Mouse (Mus musculus) T-cell, adult 2 months (primary cell): ENCODE data around the gene Flvcr1.

ENCODE experiments used
- DNase-seq: peaks from one replicate; pipeline ENCODE4 v3.0.0; 2022; ENCODE audit warnings: low spot score

The Flvcr1 gene

GRCm38 (mm10) chr1:191026021-191026713 is at the start of gene Flvcr1:
TSS of gene Flvcr1 (minus strand) at chr1:191026158.
- DNase-seq = peak; percentile 99

DNA sequence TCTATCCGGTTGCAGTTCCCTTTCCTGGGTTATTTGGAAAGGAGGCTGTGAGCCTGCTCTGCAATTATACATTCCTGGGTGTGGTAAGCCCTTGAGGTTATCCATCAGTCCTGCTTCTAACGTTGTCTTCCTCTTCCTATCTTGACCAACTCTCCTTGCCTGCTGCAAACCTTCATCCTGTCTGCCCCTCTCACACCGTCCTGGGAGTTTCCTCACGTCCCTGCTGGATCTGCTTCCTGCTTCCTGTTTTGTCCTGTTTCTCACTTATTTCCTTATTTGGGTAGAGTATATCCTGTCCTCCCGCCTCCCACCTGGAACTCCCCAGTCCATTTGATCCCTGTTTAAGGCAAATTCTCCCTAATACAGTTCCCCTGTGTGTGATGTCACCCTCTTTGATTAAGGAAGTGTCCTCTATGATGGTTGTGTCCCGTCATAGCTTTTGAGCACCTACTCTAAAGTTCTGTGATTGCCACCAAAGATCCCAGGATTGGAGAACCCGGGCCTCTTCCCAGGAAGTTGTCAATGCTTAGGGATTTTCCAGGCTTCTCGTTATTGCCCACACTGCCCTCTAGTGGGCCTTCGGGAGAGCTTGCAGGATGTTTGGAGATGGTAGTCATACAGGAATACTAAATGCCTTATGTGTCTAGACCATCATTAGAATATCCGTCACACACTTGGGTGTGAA is 49.4 kb upstream of the Flvcr1 start:
- DNase-seq = no peak

- DNase-seq = no peak
Measured at GRCm38 (mm10) chr1:191073486-191073885, 47.5 kb upstream of the Flvcr1 start.

GRCm38 (mm10) chr1:191073001-191073400 is 47.0 kb upstream of the Flvcr1 start:
- no peak for DNase-seq

DNA sequence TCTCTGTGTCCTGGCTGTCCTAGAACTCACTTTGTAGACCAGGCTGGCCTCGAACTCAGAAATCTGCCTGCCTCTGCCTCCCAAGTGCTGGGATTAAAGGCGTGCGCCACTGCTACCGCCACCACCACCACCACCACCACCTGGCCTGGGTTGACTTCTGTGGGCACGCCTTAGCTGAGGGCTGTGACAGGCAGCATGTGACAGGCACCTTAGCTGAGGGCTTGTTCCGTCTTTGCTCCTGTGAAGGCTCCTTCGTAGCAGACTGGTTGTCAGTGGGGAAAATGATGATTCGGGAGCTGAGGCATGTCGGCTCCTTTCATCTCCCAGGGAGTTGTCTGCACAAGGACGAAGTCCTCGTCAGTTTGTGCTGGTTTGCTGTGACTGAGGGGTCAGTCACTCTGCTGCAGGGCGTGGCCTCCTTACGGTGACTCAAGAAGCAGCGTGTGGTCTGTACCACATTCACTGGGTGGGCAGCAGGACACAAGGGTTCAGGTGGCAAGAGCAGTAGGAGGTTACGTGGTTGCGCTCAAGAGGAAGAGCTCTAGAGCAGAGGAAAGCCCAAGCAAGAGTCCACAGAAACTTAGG is 46.5 kb upstream of the Flvcr1 start:
- DNase-seq = no peak

DNA sequence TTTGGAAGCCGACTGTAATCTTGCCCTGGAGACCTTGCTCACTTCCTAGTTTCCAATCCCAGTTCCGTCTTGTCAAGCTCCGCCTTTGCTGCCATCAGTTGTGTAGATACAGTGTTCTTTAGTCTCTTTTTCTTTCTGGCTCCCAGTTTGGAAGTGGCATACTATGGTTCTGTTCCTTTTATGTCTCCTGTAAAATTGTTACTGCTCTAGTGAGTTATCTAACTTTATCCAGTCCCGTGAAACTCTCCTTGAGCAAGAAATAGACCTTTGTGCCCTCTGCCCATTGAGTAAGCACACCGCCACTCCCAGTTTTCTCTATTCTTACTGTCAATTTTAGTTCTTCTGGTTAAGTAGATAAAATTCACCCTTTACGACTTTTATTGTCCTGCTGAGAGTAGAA is 45.7 kb upstream of the Flvcr1 start:
- no peak for DNase-seq

DNA sequence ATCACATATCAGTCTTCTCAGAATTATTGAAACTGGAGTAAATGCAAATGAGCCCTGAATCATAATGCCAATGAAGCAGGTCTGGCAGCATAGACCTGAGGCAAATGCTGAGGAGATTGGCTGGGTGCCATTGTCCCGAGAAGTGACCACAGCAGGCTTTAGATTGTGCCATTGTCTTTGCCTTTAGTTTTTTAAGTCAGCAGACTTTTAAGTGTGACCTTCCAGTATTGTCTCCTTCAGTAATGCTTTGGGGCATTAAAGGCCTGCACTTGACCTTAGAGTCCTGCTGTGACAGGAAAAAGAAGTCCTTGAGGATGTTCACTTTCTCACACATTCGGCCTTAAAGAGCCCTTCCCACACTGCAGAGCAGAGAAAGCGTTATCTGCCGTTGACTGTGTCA is 44.3 kb upstream of the Flvcr1 start:
- DNase-seq = no peak

GRCm38 (mm10) chr1:191068377-191068776 is 42.4 kb upstream of the Flvcr1 start:
- DNase-seq = no peak

GRCm38 (mm10) chr1:191065188-191065587 is 39.2 kb upstream of the Flvcr1 start:
- no peak for DNase-seq

DNA sequence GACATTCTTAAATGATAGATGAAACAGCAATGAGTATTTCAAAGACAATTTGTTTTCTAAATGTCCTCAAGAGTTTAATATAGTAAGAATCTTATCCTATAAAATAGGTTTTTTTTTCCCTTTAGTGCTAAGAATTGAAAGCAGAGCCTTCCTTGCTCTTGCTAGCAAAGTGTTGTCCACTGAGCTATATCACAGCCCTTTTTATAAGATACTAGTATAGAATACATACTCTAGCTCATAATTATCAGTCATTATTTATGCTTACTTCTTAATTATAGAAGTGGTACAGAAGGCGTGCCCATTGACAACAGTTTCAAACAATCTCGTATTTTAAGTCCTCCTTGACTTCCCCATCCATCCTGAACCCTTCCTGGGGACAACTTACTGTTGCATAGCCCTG is 38.6 kb upstream of the Flvcr1 start:
- no peak for DNase-seq

DNA sequence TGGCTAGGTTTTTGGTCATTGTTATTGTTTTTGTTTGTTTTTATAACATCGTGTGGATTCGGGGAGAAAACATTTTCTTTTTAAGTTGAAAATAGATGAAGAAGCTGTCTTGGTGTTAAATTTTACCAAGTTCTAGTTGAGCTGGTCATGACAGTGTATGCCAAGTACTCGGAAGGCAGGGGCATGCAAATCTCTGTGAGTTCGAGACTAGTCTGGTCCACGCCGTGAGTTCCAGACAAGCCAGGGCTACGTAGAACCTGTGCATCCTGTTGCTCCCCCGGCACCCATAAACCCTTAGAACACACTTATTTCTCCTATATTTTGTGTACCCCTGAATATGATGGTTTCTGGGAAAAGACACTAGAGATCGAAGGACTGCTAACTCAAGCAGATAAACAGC is 37.7 kb upstream of the Flvcr1 start:
- no peak for DNase-seq

GRCm38 (mm10) chr1:191062781-191063485 is 37.0 kb upstream of the Flvcr1 start, which contains the start of the genes Tatdn3 and Nsl1:
TSS of gene Tatdn3 (minus strand) at chr1:191062932.
TSS of gene Nsl1 (plus strand) at chr1:191063012.
- peak; percentile 89 for DNase-seq

GRCm38 (mm10) chr1:191062241-191062780 is 36.4 kb upstream of the Flvcr1 start:
- DNase-seq = no peak

DNA sequence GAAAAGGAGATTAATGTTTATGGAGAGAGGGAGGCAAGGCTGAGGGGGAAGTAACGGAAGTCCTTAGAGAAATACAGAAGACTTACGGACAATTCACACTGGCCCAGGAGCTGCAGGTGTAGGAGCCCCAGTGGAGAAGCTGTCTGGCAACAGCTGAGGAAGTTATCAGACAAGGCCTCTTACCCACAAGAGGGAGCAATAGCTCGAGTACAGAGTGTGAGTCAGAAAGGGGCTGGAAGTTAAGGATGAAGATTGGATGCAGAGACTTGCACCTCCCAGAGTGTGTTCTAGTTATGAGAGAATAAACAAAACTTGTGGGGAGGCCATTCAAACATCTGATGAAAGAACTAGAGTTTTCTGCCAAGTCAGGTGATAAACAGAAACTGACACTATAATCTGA is 31.5 kb upstream of the Flvcr1 start:
- DNase-seq = no peak

GRCm38 (mm10) chr1:191055533-191055873 is 29.5 kb upstream of the Flvcr1 start:
- no peak for DNase-seq

- no peak for DNase-seq
Measured at GRCm38 (mm10) chr1:191054870-191055532, 29.0 kb upstream of the Flvcr1 start.

- no peak for DNase-seq
Measured at GRCm38 (mm10) chr1:191053555-191053954, 27.6 kb upstream of the Flvcr1 start.

DNA sequence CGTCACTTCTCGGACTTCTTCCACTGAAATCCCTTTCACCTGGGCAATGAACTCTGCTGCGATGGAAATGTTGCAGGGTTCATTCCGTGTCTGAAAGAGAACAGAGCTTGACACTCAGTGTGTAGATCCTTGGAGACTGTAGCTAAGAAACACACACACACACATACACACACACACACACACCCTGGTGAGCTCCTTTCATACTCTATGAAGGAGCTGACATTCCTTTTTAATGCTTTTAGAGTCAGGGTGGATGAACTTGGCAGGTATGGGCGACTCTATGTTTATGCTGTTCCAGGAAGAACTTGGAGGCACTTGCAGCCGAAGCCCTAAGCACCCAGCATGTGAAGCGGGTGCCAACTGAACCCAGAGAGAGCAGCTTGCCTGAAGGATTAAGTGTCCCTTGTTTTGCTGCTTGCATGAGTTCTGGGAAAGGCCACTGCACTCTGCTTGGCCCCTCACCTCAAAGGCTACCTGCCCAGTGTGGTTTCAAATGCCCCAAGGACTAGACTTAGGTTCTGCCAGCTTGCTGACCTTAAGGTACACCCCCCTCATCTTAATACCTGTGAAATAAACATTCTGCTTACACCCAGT is 20.4 kb upstream of the Flvcr1 start:
- DNase-seq = no peak

- no peak for DNase-seq
Measured at GRCm38 (mm10) chr1:191045264-191045663, 19.3 kb upstream of the Flvcr1 start.

DNA sequence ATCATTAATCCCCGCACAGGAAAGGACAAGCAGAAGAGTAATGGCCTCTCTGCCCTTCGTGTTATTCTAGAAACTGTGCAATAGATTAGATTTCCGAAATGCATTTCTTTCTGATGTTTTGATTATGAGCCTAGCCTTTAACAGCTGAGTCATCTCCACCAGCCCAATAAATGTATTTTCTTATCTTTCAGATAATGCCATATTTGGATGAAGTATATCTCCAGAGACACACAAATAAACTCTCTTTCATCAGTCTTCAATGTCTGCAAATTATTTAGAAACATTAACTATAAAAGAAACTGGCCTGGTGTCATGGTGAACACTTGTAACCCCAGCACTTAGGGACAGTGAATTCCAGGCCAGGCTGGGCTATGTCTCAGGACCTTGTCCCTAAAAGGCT is 16.7 kb upstream of the Flvcr1 start:
- DNase-seq = no peak

- DNase-seq = no peak
Measured at GRCm38 (mm10) chr1:191042106-191042505, 16.1 kb upstream of the Flvcr1 start.

- DNase-seq = no peak
Measured at GRCm38 (mm10) chr1:191041352-191041751, 15.4 kb upstream of the Flvcr1 start.
